Mouse (Mus musculus) neural tube, embryonic 10.5 days (tissue): ENCODE measurements around the gene Rasl11b.

Experiments used
- DNase-seq: peaks from one replicate; pipeline ENCODE4 v3.0.0-alpha.2; 2017; ENCODE audit warnings: low spot score; ENCODE audit errors: extremely low spot score

Gene Rasl11b

GRCm38 (mm10) chr5:74194841-74195613 is at the start of gene Rasl11b:
Gene Rasl11b, plus strand, starts transcription at chr5:74195286.
- peak; percentile 95 for DNase-seq

GRCm38 (mm10) chr5:74147631-74148030 is 47.5 kb upstream of the Rasl11b start:
- no peak for DNase-seq

- DNase-seq, result no peak
These were observed 45.1 kb upstream of the Rasl11b start for GRCm38 (mm10) chr5:74149975-74150374.

- DNase-seq, result no peak
These were observed 43.3 kb upstream of the Rasl11b start for GRCm38 (mm10) chr5:74151774-74152173.

GRCm38 (mm10) chr5:74155860-74156351 is 39.2 kb upstream of the Rasl11b start:
- DNase-seq, result peak; percentile 67

- DNase-seq, result no peak
These were observed 36.0 kb upstream of the Rasl11b start for GRCm38 (mm10) chr5:74158929-74159632.

- no peak for DNase-seq
These were observed 35.2 kb upstream of the Rasl11b start for GRCm38 (mm10) chr5:74159906-74160305.

- DNase-seq, result no peak
These were observed 34.7 kb upstream of the Rasl11b start for GRCm38 (mm10) chr5:74160349-74160748.

GRCm38 (mm10) chr5:74161297-74161926 is 33.7 kb upstream of the Rasl11b start:
- peak; percentile 62 for DNase-seq

- no peak for DNase-seq
These were observed 33.1 kb upstream of the Rasl11b start for GRCm38 (mm10) chr5:74162013-74162412.

- DNase-seq, result no peak
These were observed 31.9 kb upstream of the Rasl11b start for GRCm38 (mm10) chr5:74163141-74163540.

GRCm38 (mm10) chr5:74164547-74164946 is 30.5 kb upstream of the Rasl11b start:
- DNase-seq, result no peak

GRCm38 (mm10) chr5:74166642-74167041 is 28.4 kb upstream of the Rasl11b start:
- DNase-seq, result no peak

GRCm38 (mm10) chr5:74168085-74168484 is 27.0 kb upstream of the Rasl11b start:
- no peak for DNase-seq

GRCm38 (mm10) chr5:74171768-74172167 is 23.3 kb upstream of the Rasl11b start:
- DNase-seq, result no peak

GRCm38 (mm10) chr5:74172208-74172607 is 22.9 kb upstream of the Rasl11b start:
- DNase-seq, result no peak

GRCm38 (mm10) chr5:74173162-74173844 is 21.8 kb upstream of the Rasl11b start:
- DNase-seq, result no peak

GRCm38 (mm10) chr5:74175526-74176270 is 19.4 kb upstream of the Rasl11b start:
- peak; percentile 62 for DNase-seq

- no peak for DNase-seq
These were observed 14.9 kb upstream of the Rasl11b start for GRCm38 (mm10) chr5:74180216-74180615.

- no peak for DNase-seq
These were observed 12.0 kb upstream of the Rasl11b start for GRCm38 (mm10) chr5:74183118-74183517.

GRCm38 (mm10) chr5:74184607-74185006 is 10.5 kb upstream of the Rasl11b start:
- no peak for DNase-seq
